Mouse (Mus musculus) embryo, embryonic 10 days (tissue): ENCODE measurements around the gene Six1.
"Not testable (repeated sequence)": the region's sequence is repeated elsewhere in the genome, so short reads cannot be mapped to it uniquely, and the experiment has no call there.

Experiments used
- DNase-seq: peaks from one replicate; pipeline ENCODE4 v3.0.0-alpha.2; 2015; ENCODE audit warnings: low spot score

Gene Six1

DNA sequence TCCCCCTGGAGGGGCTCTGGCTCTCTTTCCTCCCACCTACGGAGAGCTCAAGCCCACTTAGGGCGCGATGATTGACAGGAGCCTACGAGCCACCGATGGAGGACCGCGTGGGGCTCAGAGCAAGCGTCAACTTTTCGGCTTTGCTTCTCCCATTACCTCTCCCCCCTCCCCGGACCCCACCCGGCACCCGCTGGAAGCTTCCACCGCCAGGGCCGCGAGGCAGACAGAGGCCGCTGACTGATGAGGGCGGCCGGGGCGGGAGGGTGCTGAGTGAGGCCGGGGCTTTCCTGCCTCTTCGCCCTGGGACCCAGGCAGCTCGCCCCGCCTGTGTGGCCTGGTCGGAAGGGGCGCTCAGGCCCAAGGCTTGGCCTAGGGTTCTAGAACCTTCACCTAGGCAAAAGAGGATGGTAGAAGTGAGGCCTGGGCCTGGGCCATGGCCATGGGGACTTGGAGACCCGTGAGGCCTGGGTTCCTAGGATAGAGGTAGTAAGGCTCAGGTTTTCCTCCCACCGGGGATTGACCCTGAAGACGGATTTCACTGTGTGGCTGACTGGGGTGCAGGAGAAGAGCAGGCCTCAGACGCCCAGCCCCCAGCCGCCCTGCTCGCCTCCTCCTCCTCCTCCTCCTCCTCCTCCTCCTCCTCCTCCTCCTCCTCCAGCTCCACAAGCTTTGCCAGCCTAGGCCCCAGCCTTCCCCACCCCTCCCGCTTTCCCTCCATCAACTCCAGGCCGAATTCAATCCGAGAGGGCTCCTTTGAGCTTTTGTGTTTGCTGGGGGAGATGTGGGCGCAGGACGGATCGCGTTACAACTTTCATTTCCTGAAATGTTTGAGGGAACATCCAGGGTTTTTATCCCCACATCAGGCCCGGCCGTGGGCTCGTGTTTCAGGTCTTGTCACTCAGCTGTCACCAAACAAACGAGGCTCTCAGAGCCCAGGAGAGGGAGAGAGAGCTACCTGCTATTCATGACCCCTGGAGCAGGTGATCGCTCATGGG, 18.5 kb downstream of the Six1 start:
- peak; percentile 74 for DNase-seq

GRCm38 (mm10) chr12:73032665-73033064, 21.0 kb downstream of the Six1 start:
- DNase-seq, result no peak

DNA sequence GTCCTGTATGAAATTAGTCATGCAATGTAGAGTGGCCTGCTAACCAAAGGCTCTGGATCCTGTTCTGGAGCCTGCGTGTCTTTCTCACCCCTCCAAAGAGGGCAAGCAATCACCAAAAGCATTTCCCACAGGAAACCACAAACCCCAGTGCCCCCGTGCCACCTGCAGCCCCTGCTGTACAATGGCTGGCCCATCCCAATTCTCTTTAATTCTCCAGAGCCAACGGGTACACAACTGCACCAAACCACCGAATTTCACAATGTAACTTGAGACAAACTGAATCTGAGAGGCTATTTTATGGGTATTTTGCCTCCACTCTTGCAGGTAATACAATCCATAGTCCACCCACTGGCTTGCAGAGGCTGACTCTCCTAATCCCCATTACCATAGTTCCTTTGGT, 22.4 kb downstream of the Six1 start:
- no peak for DNase-seq

DNA sequence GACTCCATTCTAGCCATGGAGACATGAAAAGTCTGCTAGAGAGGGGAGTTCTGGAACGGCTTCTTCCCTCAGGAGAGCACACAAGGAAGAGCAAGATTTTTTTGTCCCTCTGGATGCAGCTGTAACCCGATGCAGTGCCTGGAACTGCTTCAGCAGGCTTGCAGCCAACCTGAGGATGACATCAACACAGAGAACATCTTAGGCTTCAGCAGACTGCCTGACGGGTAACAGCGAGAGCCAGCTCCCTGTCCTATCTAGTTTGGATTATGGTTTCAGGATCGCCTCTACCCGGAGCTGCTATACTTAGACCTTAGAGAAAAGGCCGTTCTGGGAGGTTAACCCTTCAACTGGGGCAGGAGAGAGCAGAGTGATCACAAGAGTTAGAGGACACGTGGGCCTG, 28.2 kb downstream of the Six1 start:
- DNase-seq, result no peak

DNA sequence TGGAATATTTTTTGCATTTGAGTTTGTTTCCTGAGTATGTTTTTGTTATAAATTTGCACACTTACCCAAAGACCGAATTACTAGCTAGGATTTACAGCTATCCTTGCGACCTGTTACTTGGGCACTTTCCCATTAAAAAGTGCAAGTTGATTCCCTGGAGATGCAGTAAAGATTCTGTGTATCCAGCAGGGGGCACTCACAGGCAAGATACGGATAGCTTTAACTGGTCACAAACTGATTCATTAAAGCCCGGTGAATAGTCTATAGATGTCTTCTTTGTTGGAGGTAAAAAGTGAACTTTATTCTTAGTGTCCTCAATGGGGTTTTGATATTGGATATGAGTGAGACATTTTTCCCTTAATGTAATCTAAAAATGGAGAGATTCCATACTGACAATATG, 32.7 kb downstream of the Six1 start:
- DNase-seq, result peak; percentile 88

GRCm38 (mm10) chr12:73020422-73020821, 33.3 kb downstream of the Six1 start:
- no peak for DNase-seq

GRCm38 (mm10) chr12:73018838-73019237, 34.8 kb downstream of the Six1 start:
- no peak for DNase-seq

DNA sequence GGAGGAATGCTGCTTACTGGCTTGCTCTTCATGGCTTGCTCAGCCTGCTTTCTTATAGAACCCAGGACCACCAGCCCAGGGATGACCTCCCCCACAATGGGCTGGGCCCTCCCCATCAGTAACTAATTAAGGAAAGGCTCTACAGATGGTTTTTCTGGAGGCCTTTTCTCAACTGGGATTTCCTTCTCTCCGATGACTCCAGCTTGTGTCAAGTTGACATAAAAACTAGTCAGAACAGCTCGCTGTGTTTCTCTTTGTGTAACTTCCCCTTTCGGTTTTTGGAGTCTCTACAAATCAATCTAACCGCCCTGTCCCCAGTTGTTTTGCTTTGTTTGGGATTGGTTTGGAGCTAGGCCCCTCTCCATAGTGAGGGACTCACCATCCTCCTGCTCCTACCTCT, 37.5 kb downstream of the Six1 start:
- DNase-seq, result no peak

DNA sequence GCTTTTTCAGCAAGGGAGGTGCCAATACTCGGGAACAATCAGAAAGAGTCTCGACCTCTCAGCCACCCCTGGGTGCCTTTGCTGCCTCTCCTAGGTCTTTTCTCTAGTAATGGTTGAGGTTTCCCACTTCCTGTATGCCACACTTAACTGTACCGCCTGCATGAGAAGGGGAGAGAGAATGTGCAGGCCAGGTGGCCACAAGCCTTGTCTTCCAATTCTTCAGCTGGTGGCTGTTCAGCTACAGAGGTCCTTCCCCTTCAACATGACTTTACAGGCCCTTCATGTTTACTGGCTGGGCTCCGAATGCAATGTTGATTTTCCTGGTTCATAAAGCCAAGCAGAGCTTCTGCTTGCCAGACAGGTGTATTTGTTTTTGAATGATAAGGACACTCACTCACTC, 39.4 kb downstream of the Six1 start:
- no peak for DNase-seq

- no peak for DNase-seq
Measured at GRCm38 (mm10) chr12:73012824-73013223, 40.9 kb downstream of the Six1 start.

GRCm38 (mm10) chr12:73012136-73012785, 41.4 kb downstream of the Six1 start:
- DNase-seq, result no peak

DNA sequence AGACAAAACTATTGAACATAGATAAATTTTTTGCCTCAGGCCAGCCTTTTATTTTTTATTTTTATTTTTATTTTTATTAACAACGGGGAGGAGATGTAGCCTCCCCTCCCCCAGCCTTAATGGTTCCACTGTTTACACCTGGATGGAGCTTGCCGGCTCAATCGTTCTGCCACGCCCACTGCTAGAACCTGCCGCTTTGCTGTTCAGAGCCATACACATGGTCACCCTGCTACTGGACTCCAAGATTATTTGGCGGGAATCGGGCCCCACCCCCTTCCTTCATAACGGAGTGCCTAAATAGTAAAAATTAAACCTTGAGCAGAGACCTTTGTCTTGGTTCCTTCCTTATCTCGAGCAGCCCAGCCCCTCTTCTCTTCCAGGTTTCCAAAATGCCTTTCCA, 50.8 kb downstream of the Six1 start:
- DNase-seq, result not testable (repeated sequence)

DNA sequence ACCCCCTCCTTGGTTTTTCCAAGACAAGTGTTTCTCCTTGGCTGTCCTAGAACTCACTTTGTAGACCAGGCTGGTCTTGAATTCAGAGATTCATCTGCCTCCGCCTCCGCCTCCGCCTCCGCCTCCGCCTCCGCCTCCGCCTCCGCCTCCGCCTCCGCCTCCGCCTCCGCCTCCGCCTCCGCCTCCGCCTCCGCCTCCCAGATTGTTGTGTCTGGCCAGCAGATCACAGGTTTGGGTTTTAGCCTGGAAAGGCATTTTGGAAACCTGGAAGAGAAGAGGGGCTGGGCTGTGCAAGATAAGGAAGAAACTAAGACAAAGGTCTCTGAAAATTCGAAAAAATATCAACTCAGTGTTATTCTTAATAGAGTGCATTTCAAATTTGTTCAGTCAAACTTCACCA, 51.4 kb downstream of the Six1 start:
- DNase-seq, result not testable (repeated sequence)

GRCm38 (mm10) chr12:72998105-72999001, 55.3 kb downstream of the Six1 start:
- no peak for DNase-seq

GRCm38 (mm10) chr12:72996646-72997045, 57.0 kb downstream of the Six1 start:
- DNase-seq, result no peak
